Mouse (Mus musculus) right cerebral cortex, postnatal 14 days (tissue): Measurements from ENCODE around the gene En1.

Experiments used
- DNase-seq: peaks from one replicate; pipeline ENCODE4 v3.0.0; 2022

The En1 gene

GRCm38 (mm10) chr1:120643380-120643779, 41.2 kb downstream of the En1 start:
- no peak for DNase-seq

DNA sequence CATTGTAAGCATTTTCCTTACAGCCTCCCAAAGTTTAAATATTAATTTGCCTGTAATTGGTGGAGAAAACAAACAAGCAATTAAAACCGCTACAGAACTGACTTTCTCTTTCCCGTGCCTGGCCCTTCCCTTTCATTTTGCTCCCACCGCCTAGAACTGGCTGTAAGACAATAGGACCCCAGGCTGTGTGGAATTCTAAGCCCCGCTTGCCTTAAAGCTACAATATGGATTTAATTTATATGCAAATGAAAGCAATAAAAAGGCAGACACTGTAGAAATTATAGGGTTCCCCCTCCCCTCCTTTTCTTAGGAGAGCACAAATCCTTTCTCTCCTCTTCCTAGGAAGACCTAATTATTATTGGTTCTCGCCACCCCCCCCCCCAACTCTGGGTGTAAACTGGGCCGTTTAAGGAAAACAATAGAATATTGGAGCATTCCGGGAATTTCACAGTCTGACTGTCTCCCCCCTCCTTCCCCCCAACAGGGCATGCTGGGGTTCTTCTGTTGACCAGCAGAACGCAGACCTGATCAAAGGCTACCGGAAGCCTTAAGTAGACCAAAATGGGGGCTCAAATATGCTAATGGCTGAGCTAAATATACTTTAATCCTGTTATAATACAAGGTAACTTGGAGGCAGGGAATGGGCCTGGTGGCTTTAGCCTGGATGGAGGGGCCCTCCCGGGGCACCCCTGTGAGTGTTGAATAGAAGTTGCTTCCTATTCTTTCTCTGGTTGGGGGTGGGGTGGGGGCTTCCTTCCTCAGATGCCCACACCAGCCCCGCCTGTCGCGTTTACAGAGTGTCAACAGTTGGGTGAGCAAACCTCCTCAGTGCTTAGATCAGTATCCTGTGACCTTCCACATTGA, 41.9 kb downstream of the En1 start:
- no peak for DNase-seq

- no peak for DNase-seq
Observed at GRCm38 (mm10) chr1:120644755-120645154, 42.5 kb downstream of the En1 start.

GRCm38 (mm10) chr1:120650068-120650467, 47.9 kb downstream of the En1 start:
- DNase-seq = no peak

DNA sequence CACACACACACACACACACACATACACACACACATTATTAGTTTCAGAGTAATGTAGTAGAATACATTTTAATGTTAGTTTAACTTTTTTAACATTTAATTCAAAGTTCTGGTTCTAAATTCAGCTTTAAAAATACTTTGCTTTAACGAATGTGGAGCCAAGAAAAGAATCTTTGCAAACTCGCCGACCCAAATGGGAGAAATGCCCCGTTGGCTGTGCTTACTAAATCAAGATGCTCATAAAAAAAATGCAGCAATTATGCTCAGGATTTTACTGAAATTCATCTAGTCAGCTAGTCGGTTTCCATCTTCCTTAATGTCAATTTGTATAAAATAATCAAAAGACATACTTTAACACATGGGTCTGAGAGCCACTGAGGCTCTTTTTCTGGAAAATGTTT, 49.8 kb downstream of the En1 start:
- DNase-seq = no peak

DNA sequence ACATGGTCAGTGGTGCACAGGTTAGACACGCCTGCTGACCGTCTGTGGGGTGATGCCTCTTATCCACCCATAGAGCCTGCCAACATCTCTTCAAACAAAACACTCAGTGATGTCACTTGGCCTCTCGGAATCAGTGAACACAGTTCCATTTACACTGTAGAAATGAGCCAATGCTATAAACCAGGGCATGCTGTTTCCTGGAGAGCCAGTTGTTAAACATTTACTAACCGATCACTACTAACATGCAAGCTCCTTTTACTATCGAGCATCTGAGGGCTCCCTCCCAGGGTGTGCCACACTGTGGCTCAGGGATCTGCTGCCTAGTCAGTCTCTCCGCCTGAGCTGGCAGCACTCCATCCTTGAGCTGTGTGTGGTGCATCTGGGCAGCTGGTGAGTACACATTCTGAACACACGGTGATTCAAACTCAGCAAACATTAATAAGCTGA, 52.8 kb downstream of the En1 start:
- peak; percentile 63 for DNase-seq
